Mouse (Mus musculus) layer of hippocampus, postnatal 36 days (tissue): ENCODE measurements around the gene Erf. TPM values are rescaled to one million over a fixed set of nuclear protein-coding genes. Genes with fewer than 3 reads are reported as not detected.

Experiments
- DNase-seq, 2 experiments: peaks; one replicate each; pipeline ENCODE4 v3.0.0; 2022
- total RNA-seq, 2 experiments: library from RNA; stranded (reverse); gene quantifications; 2 replicates each; pipeline ENCODE4 v1.2.3; 2021

Gene Erf
- total RNA-seq, result 10 to 100 TPM; 34.3 to 35.4 TPM

- peak; percentile 93 to 96 for DNase-seq
These were observed at the start of gene Erf for GRCm38 (mm10) chr7:25250141-25250972. Gene Erf (minus strand): TSS chr7:25250761.

DNA sequence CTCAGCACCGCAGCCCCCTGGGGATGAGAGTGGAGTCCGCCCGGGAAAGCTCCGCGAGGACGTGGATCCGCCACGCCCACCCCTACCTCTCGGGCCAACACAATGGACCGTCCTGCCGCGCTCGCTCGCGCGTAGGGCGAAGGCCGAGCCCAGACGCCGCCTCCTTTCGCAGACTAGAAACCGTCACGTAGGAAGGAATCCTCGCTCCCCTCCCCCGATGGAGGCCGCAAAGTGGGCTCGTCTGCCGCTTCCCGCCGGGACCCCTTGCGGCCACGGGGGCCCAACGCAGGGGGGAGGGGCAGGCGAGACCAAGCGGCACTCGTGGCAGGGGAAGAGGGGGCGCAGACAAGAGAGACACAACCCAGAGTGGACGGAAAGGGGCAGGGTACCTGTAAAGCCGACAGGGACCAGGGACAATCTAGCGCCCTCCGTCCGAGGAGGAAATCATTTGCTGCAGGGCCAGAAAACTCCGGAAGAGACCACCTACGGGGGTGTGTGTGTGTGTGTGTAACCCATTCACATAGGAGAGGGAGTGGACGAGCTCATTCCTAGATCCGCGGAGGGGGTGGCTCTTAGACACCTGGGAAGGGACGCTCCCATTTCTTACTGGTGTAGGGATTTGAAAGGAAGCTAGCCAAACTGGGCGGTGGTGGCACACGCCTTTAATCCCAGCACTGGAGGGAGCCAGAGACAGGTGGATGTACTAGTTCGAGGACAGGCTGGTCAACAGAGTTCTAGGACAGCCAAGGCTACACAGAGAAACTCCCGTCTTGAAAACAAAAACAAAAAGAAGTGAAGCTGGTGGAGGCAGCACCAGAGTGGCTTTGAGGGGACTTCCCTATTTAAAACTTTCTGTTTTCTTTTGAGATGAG lies 47.1 kb upstream of the Erf start, which contains the start of gene Pafah1b3:
Pafah1b3 (minus strand) TSS at position 533 of the 872 bp plus-strand sequence.
- DNase-seq, result peak; percentile 72 to 74

DNA sequence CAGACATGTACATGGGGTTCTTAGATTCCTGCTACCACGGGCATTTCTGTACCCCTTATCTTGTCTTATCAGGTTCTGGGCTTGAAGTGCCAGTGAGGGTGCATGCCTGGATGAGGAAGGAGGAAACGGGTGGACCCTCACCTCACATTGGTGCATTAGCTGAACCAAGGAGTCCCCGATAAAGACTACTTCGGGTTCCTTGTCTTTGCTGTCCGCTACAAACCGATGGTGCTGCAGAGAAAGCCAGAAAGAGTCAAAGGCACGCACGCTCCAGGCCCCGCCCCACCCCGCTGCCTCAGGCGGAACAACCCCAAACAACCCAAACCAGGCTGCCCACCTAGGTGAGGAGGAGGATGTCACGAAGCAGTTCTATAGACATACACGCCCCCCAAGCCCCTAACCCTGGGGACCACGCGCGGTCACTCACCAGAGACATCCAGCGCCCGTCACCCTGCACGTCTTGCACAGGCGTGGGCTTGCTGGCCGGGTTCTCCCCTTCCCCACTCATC lies 46.4 kb upstream of the Erf start:
- DNase-seq, result no peak

- DNase-seq, result peak in 1 of 2 experiments; percentile 1
These were observed 44.6 kb upstream of the Erf start for GRCm38 (mm10) chr7:25294960-25295722.

GRCm38 (mm10) chr7:25294495-25294894 lies 43.9 kb upstream of the Erf start:
- no peak for DNase-seq

- DNase-seq, result peak in 1 of 2 experiments; percentile 2
These were observed 42.7 kb upstream of the Erf start for GRCm38 (mm10) chr7:25293191-25293739.

DNA sequence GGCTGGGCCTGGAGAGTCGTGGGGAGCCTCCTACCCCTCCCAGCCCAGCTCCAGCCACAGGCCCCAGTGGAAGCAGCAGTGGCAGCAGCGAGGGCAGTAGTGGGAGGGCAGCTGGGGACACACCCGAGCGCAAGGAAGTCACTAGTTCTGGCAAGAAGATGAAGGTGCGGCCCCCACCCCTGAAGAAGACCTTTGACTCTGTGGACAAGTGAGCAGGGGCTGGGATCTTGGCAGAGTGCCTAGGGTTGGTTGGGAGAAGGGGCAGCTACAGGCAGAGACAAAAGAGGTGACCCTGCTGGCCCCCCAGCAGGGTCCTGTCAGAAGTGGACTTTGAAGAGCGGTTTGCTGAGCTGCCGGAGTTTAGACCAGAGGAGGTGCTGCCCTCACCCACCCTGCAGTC lies 41.5 kb upstream of the Erf start:
- DNase-seq, result peak in 1 of 2 experiments; percentile 1

DNA sequence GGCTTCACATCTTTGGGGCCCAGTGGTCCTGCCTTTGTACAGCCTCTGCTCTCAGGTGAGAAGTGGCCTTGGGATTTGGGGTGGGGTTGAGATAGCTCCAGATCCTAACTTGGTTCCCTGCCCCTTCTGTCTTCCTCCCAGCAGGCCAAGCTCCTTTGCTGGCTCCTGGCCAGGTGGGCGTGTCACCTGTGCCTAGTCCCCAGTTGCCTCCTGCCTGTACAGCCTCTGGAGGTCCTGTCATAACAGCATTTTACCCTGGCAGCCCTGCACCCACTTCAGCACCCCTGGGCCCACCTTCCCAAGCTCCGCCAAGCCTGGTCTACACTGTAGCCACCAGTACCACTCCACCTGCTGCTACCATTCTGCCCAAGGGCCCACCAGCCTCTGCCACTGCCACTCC lies 40.4 kb upstream of the Erf start:
- peak in 1 of 2 experiments; percentile 6 for DNase-seq

- no peak for DNase-seq
These were observed 39.9 kb upstream of the Erf start for GRCm38 (mm10) chr7:25290463-25290862.

DNA sequence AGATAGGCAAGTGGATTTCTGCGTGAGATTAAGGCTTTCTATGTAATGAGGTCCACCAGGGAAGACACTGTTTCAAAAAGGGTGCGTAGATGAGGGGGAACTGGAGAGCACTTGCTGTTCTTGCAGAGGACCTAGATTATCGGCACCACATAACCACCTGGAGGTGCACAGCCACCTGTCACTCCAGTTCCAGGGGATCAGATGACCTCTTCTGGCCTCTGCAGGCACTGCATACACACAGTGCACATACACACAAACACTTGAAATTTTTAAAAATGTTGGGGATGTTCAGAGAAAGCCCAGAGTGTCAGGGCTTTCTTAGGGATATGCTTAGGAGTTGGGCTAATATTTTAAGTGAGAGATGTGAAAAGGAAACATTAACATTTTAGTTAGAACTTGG lies 39.4 kb upstream of the Erf start:
- no peak for DNase-seq

DNA sequence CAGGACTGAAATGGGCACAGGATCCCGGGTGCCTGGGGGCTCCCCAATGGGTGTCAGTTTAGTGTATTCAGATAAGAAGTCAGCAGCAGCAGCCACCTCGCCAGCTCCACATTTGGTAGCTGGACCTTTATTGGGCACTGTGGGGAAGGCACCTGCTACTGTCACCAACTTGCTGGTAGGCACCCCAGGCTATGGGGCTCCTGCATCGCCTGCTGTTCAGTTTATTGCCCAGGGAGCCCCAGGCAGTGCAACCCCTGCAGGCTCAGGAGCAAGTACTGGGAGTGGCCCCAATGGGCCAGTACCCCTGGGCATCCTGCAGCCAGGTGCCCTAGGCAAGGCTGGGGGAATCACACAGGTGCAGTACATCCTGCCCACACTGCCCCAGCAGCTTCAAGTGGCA lies 38.2 kb upstream of the Erf start:
- DNase-seq, result peak in 1 of 2 experiments; percentile 1

DNA sequence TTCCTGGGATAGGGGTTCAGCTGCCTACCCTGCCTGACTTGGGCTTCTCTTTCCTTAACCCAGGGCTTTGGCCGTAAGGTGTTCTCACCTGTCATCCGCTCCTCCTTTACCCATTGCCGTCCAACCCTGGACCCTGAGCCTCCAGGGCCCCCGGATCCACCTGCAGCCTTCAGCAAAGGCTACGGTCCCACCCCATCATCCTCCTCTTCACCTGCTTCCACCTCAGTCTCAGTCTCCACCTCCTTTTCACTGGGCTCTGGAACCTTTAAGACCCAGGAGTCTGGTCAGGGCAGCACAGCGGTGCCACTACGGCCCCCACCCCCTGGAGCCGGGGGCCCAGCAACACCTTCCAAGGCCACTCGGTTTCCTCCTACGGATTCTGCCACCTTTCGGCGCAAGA lies 37.5 kb upstream of the Erf start:
- no peak for DNase-seq

DNA sequence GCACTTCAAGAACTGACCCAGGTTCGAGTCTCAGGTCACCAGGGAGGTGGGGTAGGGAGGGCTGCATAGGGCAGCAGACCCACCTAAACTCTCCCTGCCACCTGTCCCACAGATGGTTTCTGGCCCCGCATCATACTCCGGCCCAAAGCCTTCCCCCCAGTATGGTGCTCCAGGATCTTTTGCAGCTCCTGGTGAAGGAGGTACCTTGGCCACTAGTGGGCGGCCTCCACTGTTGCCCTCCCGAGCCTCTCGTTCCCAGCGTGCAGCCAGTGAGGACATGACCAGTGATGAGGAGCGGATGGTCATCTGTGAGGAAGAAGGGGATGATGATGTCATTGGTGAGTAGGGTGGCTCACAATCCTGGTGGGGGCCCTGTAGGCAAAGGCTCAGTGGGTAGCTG lies 36.4 kb upstream of the Erf start:
- DNase-seq, result no peak

DNA sequence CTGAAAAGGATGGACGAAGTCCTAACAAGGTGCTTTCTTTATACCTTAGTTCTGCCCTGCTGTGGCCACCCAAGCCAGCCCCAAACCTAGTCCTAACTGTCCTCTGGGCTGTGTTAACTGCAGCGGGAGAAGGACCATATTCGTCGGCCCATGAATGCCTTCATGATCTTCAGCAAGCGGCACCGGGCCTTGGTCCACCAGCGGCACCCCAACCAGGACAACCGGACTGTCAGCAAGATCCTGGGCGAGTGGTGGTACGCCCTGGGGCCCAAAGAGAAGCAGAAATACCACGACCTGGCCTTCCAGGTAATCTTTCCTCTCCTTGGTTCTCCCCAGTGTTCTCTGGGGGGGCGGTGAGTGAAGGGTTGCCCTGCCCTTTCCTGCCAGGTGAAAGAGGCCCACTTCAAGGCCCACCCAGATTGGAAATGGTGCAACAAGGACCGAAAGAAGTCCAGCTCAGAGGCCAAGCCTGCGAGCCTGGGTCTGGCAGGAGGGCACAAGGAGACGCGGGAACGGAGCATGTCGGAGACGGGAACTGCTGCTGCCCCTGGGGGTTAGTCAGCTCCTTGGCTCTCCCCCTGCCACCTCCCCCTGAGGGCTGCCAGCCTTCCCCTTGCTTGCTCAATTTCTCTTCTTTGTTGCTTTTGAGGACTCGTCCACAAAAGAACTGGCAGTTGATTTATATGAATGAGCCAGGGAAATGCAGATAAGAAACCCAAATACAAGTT lies 35.1 kb upstream of the Erf start:
- no peak for DNase-seq

GRCm38 (mm10) chr7:25284766-25285165 lies 34.2 kb upstream of the Erf start:
- no peak for DNase-seq

DNA sequence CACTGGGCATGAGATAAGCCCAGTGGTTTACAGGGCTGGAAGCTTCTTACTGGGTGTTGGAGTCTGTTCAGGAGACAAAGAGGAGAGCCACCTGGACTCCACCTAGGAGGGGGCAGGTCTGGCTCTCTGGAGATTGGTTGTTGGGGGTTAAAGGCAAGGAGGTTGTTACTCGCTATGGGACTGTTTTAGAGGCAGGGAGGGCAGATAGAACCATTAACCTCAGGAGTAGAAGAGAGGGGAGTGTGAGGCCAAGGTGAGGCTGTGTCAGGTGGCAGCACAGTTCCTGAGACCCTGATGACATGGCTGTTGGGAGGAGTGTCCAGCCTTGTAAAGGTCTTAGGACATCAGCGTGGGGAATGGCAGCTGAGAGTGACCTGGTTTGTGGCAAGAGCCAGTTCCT lies 33.6 kb upstream of the Erf start:
- DNase-seq, result no peak

DNA sequence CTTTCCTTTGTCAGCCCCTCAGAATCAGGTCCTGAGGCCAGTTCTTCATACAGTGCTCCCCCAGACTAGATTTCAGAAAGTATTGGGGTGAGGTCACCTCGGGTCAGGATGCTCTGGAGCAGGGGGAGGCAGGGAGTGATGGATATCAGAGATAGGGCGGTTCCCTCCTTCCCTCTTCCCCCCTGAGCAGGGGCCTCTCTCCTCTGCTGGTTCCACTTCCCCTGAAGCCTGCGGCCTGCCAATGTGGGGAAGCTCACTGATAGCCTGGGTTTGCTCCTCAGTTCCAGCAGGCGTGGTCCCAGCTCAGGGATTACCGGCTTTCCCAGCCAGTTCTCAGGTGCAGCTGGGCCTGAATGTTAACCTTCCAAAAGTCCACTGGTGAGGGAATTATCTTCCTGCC lies 33.1 kb upstream of the Erf start:
- no peak for DNase-seq

GRCm38 (mm10) chr7:25282731-25283211 lies 32.2 kb upstream of the Erf start:
- peak in 1 of 2 experiments; percentile 42 for DNase-seq

- DNase-seq, result peak; percentile 96
These were observed 31.4 kb upstream of the Erf start for GRCm38 (mm10) chr7:25281734-25282601.

DNA sequence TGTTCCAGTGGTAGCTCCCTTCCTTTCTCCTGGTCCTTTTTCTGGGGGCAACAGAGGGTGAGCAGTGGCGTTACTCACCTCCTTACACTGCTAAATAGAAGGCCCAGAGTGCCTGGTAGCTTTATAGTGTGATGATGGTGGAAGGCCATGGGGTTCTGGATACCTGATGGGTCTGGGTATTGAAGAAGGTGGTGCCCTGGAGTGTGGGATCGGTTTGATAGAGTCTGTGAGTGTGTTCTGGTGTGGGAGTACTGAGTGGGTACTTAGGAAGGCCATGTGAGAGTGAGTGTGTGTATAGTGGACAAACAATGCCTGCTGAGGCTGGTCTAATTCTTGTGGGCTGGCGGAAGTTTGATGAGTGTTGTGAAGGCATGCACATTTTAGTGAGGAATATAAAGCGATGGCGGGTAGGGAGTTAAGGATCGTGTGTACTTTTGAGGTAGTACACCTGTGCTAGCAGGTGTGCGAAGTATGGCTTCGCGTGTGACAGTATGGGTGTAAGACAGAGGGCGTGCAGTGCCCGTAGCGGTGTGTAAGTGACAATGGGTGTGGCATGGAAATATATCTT lies 30.7 kb upstream of the Erf start:
- no peak for DNase-seq
